Mouse (Mus musculus): ENCODE measurements around the gene Basp1. TPM values are rescaled to one million over a fixed set of nuclear protein-coding genes. Genes with fewer than 3 reads are reported as not detected.

The Basp1 gene
- polyA plus RNA-seq, 1 experiment from 2014 or later = 2.0 TPM

GRCm38 (mm10) chr15:25415958-25416357 lies 2.4 kb upstream of the Basp1 start:
- H3K36me3 ChIP-seq (replicated peaks) = no peaks in the 10 kb centered on the region
- no peaks in the 10 kb centered on the region for H3K9me3 ChIP-seq (replicated peaks)
- peaks cover 11% of the 10 kb centered on the region for H3K4me1 ChIP-seq (replicated peaks)
- no peak overlapping the region for H3K9ac ChIP-seq
- H3K27me3 ChIP-seq = peaks cover 43% of the 10 kb centered on the region
- no peak overlapping the region for H3K4me2 ChIP-seq
- ATAC-seq (ENCODE audit: insufficient read depth) = no peak
- H3K4me3 ChIP-seq (replicated peaks) = no peak overlapping the region
- no peak overlapping the region for H3K27ac ChIP-seq (replicated peaks)
- 56% methylated on average over 4 of the region's 4 CpGs for WGBS (ENCODE audit: insufficient replicate concordance)

GRCm38 (mm10) chr15:25414747-25415119 lies 1.2 kb upstream of the Basp1 start:
- Histone ChIP-seq H3K36me3 (replicated peaks) (no peaks in the 10 kb centered on the region), H3K4me2 (peak overlapping the region; percentile 65), H3K9ac (no peak overlapping the region), H3K4me3 (replicated peaks) (peak overlapping the region; percentile 50), H3K27me3 (peaks cover 44% of the 10 kb centered on the region), H3K4me1 (replicated peaks) (peaks cover 11% of the 10 kb centered on the region), H3K9me3 (replicated peaks) (no peaks in the 10 kb centered on the region), H3K27ac (replicated peaks) (no peak overlapping the region)
- ATAC-seq (ENCODE audit: insufficient read depth) = no peak
- under 1% methylated on average over 14 of the region's 14 CpGs for WGBS (ENCODE audit: insufficient replicate concordance)

GRCm38 (mm10) chr15:25414011-25414746 lies 615 bp upstream of the Basp1 start:
- H3K27ac ChIP-seq (replicated peaks) = no peak overlapping the region
- H3K27me3 ChIP-seq = peaks cover 44% of the 10 kb centered on the region
- H3K4me2 ChIP-seq = peak overlapping the region; percentile 65
- ATAC-seq (ENCODE audit: insufficient read depth) = no peak
- peak overlapping the region; percentile 50 for H3K4me3 ChIP-seq (replicated peaks)
- H3K4me1 ChIP-seq (replicated peaks) = peaks cover 11% of the 10 kb centered on the region
- no peaks in the 10 kb centered on the region for H3K36me3 ChIP-seq (replicated peaks)
- no peak overlapping the region for H3K9ac ChIP-seq
- H3K9me3 ChIP-seq (replicated peaks) = no peaks in the 10 kb centered on the region
- WGBS (ENCODE audit: insufficient replicate concordance) = under 1% methylated on average over 36 of the region's 36 CpGs

- 1% methylated on average over 35 of the region's 35 CpGs for WGBS (ENCODE audit: insufficient replicate concordance)
- Histone ChIP-seq H3K9ac (no peak overlapping the region), H3K27me3 (peaks cover 44% of the 10 kb centered on the region), H3K36me3 (replicated peaks) (no peaks in the 10 kb centered on the region), H3K4me3 (replicated peaks) (peak overlapping the region; percentile 50), H3K4me2 (peak overlapping the region; percentile 65), H3K27ac (replicated peaks) (no peak overlapping the region), H3K9me3 (replicated peaks) (no peaks in the 10 kb centered on the region), H3K4me1 (replicated peaks) (peaks cover 11% of the 10 kb centered on the region)
- ATAC-seq (ENCODE audit: insufficient read depth) = 0 out of 2 replicates have a peak, but pooled peaks have one; percentile 9
Observed at GRCm38 (mm10) chr15:25412761-25413261, 753 bp downstream of the Basp1 start.

- ATAC-seq (ENCODE audit: insufficient read depth) = no peak
- Histone ChIP-seq H3K27ac (replicated peaks) (no peak overlapping the region), H3K4me1 (replicated peaks) (peaks cover 11% of the 10 kb centered on the region), H3K9ac (no peak overlapping the region), H3K4me2 (peak overlapping the region; percentile 65), H3K27me3 (peaks cover 44% of the 10 kb centered on the region), H3K36me3 (replicated peaks) (no peaks in the 10 kb centered on the region), H3K4me3 (replicated peaks) (peak overlapping the region; percentile 50), H3K9me3 (replicated peaks) (no peaks in the 10 kb centered on the region)
- under 1% methylated on average over 25 of the region's 25 CpGs for WGBS (ENCODE audit: insufficient replicate concordance)
Observed at GRCm38 (mm10) chr15:25412171-25412641, 1.4 kb downstream of the Basp1 start.

GRCm38 (mm10) chr15:25411461-25411860 lies 2.1 kb downstream of the Basp1 start:
- Histone ChIP-seq H3K9ac (no peak overlapping the region), H3K4me3 (replicated peaks) (no peak overlapping the region), H3K4me2 (no peak overlapping the region), H3K36me3 (replicated peaks) (no peaks in the 10 kb centered on the region), H3K4me1 (replicated peaks) (peaks cover 11% of the 10 kb centered on the region), H3K27ac (replicated peaks) (no peak overlapping the region), H3K27me3 (peaks cover 44% of the 10 kb centered on the region), H3K9me3 (replicated peaks) (no peaks in the 10 kb centered on the region)
- no peak for ATAC-seq (ENCODE audit: insufficient read depth)
- WGBS (ENCODE audit: insufficient replicate concordance) = 62% methylated on average over 7 of the region's 7 CpGs

- no peak overlapping the region for H3K9ac ChIP-seq
- H3K27ac ChIP-seq (replicated peaks) = no peak overlapping the region
- 39% methylated on average over 5 of the region's 5 CpGs for WGBS (ENCODE audit: insufficient replicate concordance)
- no peaks in the 10 kb centered on the region for H3K4me1 ChIP-seq (replicated peaks)
- no peak overlapping the region for H3K4me2 ChIP-seq
- no peak for ATAC-seq (ENCODE audit: insufficient read depth)
- H3K9me3 ChIP-seq (replicated peaks) = no peaks in the 10 kb centered on the region
- no peaks in the 10 kb centered on the region for H3K36me3 ChIP-seq (replicated peaks)
- no peak overlapping the region for H3K4me3 ChIP-seq (replicated peaks)
- peaks cover under 1% of the 10 kb centered on the region; the same call in 1 of the 2 replicates for H3K27me3 ChIP-seq
Observed at GRCm38 (mm10) chr15:25405926-25406325, 7.6 kb downstream of the Basp1 start.

GRCm38 (mm10) chr15:25403879-25404278 lies 9.7 kb downstream of the Basp1 start:
- Histone ChIP-seq H3K4me1 (replicated peaks) (no peaks in the 10 kb centered on the region), H3K27ac (replicated peaks) (no peak overlapping the region), H3K4me3 (replicated peaks) (no peak overlapping the region), H3K27me3 (no peaks in the 10 kb centered on the region), H3K36me3 (replicated peaks) (no peaks in the 10 kb centered on the region), H3K4me2 (no peak overlapping the region), H3K9ac (no peak overlapping the region), H3K9me3 (replicated peaks) (no peaks in the 10 kb centered on the region)
- no peak for ATAC-seq (ENCODE audit: insufficient read depth)
- WGBS (ENCODE audit: insufficient replicate concordance) = 60% methylated on average over 7 of the region's 7 CpGs

GRCm38 (mm10) chr15:25402001-25402400 lies 11.6 kb downstream of the Basp1 start:
- no peaks in the 10 kb centered on the region for H3K4me1 ChIP-seq (replicated peaks)
- no peak overlapping the region for H3K27ac ChIP-seq (replicated peaks)
- H3K27me3 ChIP-seq = no peaks in the 10 kb centered on the region
- H3K4me3 ChIP-seq (replicated peaks) = no peak overlapping the region
- no peak overlapping the region for H3K9ac ChIP-seq
- H3K9me3 ChIP-seq (replicated peaks) = no peaks in the 10 kb centered on the region
- no peaks in the 10 kb centered on the region for H3K36me3 ChIP-seq (replicated peaks)
- 55% methylated on average over 3 of the region's 3 CpGs for WGBS (ENCODE audit: insufficient replicate concordance)
- H3K4me2 ChIP-seq = no peak overlapping the region
- ATAC-seq (ENCODE audit: insufficient read depth) = no peak

GRCm38 (mm10) chr15:25400276-25400675 lies 13.3 kb downstream of the Basp1 start:
- WGBS (ENCODE audit: insufficient replicate concordance) = 69% methylated on average over 8 of the region's 8 CpGs
- H3K4me3 ChIP-seq (replicated peaks) = no peak overlapping the region
- no peaks in the 10 kb centered on the region for H3K9me3 ChIP-seq (replicated peaks)

GRCm38 (mm10) chr15:25395912-25396590 lies 17.5 kb downstream of the Basp1 start:
- H3K27ac ChIP-seq (replicated peaks) = no peak overlapping the region
- H3K4me3 ChIP-seq (replicated peaks) = no peak overlapping the region
- H3K9ac ChIP-seq = no peak overlapping the region
- H3K9me3 ChIP-seq (replicated peaks) = no peaks in the 10 kb centered on the region
- no peak for ATAC-seq (ENCODE audit: insufficient read depth)
- no peak overlapping the region for H3K4me2 ChIP-seq
- H3K4me1 ChIP-seq (replicated peaks) = no peaks in the 10 kb centered on the region
- H3K36me3 ChIP-seq (replicated peaks) = no peaks in the 10 kb centered on the region
- H3K27me3 ChIP-seq = no peaks in the 10 kb centered on the region
- WGBS (ENCODE audit: insufficient replicate concordance) = 64% methylated on average over 9 of the region's 9 CpGs

More at GRCm38 (mm10) chr15:25400276-25400675, 13.3 kb downstream of the Basp1 start:
- H3K27me3 ChIP-seq = no peaks in the 10 kb centered on the region
- H3K4me1 ChIP-seq (replicated peaks) = no peaks in the 10 kb centered on the region
- no peak for ATAC-seq (ENCODE audit: insufficient read depth)
- H3K9ac ChIP-seq = no peak overlapping the region
- H3K36me3 ChIP-seq (replicated peaks) = no peaks in the 10 kb centered on the region
- H3K4me2 ChIP-seq = no peak overlapping the region
- no peak overlapping the region for H3K27ac ChIP-seq (replicated peaks)
